Mouse (Mus musculus) kidney, adult 2 months (tissue): ENCODE results near the gene Ints4.

ENCODE experiments used
- CTCF ChIP-seq: fragments of 200-500 bp; conservative IDR thresholded peaks from 2 replicates; pipeline ENCODE4 v1.5.1; 2011; ENCODE audit warnings: low read depth, mild to moderate bottlenecking, control low read depth, low read length, moderate library complexity, mixed read lengths; ENCODE audit not compliant: insufficient read depth, insufficient read length
- POLR2A ChIP-seq: fragments of 200-500 bp; IDR thresholded peaks from one replicate; pipeline ENCODE4 v1.6.1; 2011; ENCODE audit warnings: low read depth, low read length, control low read depth

DNA sequence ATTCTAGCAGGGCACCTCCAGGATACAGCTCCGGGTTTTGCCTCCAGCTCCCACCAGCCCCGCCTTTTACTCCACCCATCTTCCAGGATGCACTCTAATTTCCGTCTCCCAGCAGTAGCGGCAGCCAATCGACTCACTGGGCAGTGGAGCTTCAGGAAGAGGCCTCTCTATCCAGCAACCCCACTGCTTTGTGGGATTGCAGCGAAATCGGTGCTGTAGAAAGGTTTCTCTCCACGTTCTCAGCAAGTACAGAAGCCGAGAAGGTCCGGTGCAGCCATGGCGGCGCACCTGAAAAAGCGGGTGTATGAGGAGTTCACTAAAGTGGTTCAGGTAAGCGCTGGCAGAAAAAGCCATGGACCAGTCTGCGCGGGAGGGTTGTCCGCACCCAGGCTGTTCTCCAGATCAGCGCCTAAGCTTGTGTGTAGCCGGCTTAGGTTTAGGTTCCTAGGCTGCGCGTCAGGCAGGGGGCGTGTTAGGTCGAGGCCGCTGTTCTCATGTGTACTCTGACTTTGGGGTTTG is at the start of gene Ints4:
- no peak for TF ChIP-seq CTCF
- TF ChIP-seq POLR2A: no peak
